Mouse (Mus musculus) kidney, postnatal 10 days (tissue): ENCODE measurements around the gene Fam185a.

ENCODE experiments used
- DNase-seq: peaks from one replicate; pipeline ENCODE4 v3.0.0; 2021; ENCODE audit warnings: mixed read lengths

Gene Fam185a

GRCm38 (mm10) chr5:21496321-21496720 is 71.6 kb downstream of the Fam185a start:
- DNase-seq, result peak; percentile 15

- DNase-seq, result no peak
These were observed 72.1 kb downstream of the Fam185a start for GRCm38 (mm10) chr5:21496881-21497280.

- DNase-seq, result no peak
These were observed 73.7 kb downstream of the Fam185a start for GRCm38 (mm10) chr5:21498490-21498889.

GRCm38 (mm10) chr5:21498925-21499324 is 74.2 kb downstream of the Fam185a start:
- no peak for DNase-seq

- no peak for DNase-seq
These were observed 75.4 kb downstream of the Fam185a start for GRCm38 (mm10) chr5:21500133-21500532.

GRCm38 (mm10) chr5:21500941-21501340 is 76.2 kb downstream of the Fam185a start:
- DNase-seq, result no peak

- no peak for DNase-seq
These were observed 78.3 kb downstream of the Fam185a start for GRCm38 (mm10) chr5:21502936-21503610.

GRCm38 (mm10) chr5:21505159-21505558 is 80.4 kb downstream of the Fam185a start:
- no peak for DNase-seq

- no peak for DNase-seq
These were observed 82.1 kb downstream of the Fam185a start for GRCm38 (mm10) chr5:21506887-21507286.

GRCm38 (mm10) chr5:21509801-21510200 is 85.0 kb downstream of the Fam185a start:
- DNase-seq, result no peak

GRCm38 (mm10) chr5:21513363-21513762 is 88.6 kb downstream of the Fam185a start:
- DNase-seq, result no peak

GRCm38 (mm10) chr5:21517562-21517961 is 92.8 kb downstream of the Fam185a start:
- DNase-seq, result no peak

GRCm38 (mm10) chr5:21518207-21518606 is 93.4 kb downstream of the Fam185a start:
- DNase-seq, result no peak

- no peak for DNase-seq
These were observed 94.4 kb downstream of the Fam185a start for GRCm38 (mm10) chr5:21519166-21519565.

GRCm38 (mm10) chr5:21526835-21527485 is 102.2 kb downstream of the Fam185a start:
- DNase-seq, result no peak

GRCm38 (mm10) chr5:21527488-21527911 is 102.7 kb downstream of the Fam185a start:
- DNase-seq, result peak; percentile 27

GRCm38 (mm10) chr5:21528068-21528842 is 103.5 kb downstream of the Fam185a start:
- peak; percentile 71 for DNase-seq

GRCm38 (mm10) chr5:21529110-21529720 is 104.5 kb downstream of the Fam185a start:
- no peak for DNase-seq
